Mouse (Mus musculus): ENCODE measurements around the gene Anxa7.

The Anxa7 gene

DNA sequence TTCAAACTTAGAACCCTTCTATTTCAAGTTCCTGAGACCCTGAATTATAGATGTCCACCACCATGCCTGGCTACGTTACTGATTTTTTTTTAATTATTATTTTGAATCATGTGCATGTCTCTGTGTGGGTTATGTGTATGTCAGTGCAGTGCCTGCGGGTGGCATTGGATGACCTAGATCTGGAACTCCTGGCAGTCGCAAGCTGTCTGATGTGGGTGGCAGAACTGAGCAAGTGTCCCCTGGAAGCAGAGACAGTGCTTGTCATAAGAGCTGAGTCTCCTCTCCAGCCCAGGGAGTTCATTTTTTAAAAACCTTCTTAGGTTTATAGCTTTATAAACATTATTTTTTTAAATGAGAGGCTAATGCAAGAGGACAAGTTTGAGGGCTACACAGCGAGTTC lies 47.5 kb downstream of the Anxa7 start:
- no peak for DNase-seq (ENCODE audit: low read depth, low spot score)

DNA sequence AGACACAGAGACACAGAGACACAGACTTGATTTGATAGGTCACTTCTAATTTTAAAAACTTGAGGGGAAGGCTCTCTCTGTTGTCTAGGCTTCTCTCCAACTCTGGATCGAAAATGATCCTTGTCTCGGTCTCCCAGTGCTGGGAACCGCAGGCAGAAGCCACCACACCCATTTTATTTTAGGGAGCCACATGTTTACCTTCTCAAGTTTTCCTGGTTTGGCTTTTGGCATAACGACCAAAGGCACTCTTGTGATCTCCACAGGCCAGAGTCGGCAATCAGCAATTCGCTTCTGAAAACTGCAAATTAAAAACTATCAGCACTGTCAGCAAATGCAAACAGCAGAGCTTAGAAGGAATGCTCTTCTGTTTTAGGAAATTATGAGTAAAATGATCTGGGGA lies 48.2 kb downstream of the Anxa7 start:
- no peak for DNase-seq (ENCODE audit: low read depth, low spot score)

DNA sequence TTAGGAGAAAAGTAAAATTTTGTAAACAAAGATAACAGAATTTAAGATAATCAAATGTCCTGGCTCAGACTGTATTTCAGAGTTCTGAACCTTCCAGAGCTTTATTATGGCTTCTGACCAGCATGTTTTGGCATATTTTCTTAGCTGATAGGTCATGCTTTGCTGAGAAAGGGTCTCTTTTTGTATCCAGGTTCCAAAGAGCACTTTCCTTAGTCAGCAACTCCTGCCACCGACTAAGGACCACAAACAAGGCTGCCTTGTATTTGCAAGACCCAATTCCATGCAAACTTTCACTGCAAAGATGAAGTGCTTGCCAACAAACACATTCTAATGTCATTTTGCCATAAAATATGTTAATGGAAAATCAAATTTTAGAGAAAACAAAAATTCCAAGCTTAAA lies 50.1 kb downstream of the Anxa7 start:
- no peak for DNase-seq (ENCODE audit: low read depth, low spot score)

DNA sequence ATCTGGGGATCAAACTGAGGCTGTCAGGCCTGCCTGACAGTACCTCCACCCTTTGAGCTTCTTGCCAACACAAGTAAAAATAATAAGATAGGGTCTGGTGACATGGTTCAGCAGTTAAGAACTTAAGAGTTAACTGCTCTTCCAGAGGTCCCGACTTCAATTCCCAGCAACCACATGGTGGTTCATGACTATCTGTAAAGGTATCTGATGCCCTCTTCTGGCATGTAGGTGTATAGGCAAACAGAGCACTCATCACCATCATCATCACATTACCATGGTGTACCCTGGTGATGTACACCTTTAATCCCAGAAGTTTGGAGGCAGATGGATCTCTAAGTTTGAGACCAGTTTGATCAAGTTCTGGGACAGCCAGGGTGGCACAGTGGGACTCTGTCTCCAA lies 51.3 kb downstream of the Anxa7 start:
- DNase-seq (ENCODE audit: low read depth, low spot score) = no peak

DNA sequence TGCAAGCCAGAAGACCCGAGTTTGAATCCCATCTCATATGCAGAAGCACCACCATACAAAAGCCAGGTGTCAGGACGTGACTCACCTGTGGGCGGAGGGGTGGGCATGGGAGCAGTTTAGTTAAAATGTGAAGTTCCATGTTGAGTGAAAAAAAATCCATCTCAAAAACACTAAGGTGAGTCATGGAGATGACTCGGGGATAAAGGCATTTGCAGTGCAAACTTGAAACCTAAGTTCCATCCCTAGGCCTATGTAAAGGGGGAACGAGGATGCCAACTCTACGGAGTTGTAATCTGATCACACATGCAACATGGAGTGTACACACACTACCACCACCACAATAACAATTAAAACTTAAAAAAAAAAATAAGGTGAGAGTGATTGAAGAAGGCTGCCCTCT lies 56.9 kb downstream of the Anxa7 start:
- no peak for DNase-seq (ENCODE audit: low read depth, low spot score)

DNA sequence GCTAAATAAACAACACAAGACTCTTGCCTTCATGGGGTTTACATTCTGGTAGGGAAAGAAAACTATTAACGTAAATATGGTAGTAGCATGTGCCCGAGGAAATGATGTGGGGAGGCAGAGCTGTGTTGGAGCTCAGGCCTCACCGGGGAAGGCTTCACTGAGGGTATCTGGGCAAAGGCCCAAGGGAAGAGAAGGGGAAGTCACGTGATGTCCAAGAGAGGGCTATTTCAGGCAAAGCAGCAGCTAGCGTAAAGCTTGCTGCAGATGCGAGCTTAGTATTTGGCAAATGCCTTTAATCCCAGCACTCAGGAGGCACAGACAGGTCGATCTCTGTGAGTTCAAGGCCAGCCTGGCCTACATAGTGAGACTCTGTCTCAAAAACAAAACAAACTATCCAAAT lies 57.7 kb downstream of the Anxa7 start:
- DNase-seq (ENCODE audit: low read depth, low spot score) = no peak
